Mouse (Mus musculus): Measurements from ENCODE around the gene Luzp1. TPM values are rescaled to one million over a fixed set of nuclear protein-coding genes. Genes with fewer than 3 reads are reported as not detected.

The Luzp1 gene
- polyA plus RNA-seq, 1 experiment from 2014 or later = 82.9 TPM

- no peak overlapping the region for H3K9ac ChIP-seq (ENCODE audit: low read depth, low read length)
- peak overlapping the region; percentile 92 for H3K27ac ChIP-seq (ENCODE audit: low read depth, low read length)
- no peaks in the 10 kb centered on the region; the same call in 1 of the 2 replicates for H3K4me1 ChIP-seq (replicated peaks; ENCODE audit: control insufficient read depth, insufficient read depth, low read length)
- no peak overlapping the region for H3K4me3 ChIP-seq (ENCODE audit: low read depth, low read length)
- no peaks in the 10 kb centered on the region for H3K27me3 ChIP-seq (replicated peaks; ENCODE audit: control insufficient read depth, insufficient read depth, low read length)
- H3K9me3 ChIP-seq (ENCODE audit: control insufficient read depth) = no peaks in the 10 kb centered on the region
- no peak for TF ChIP-seq CTCF (IDR thresholded peaks at IDR 0.05; ENCODE audit: low read depth)
- H3K4me2 ChIP-seq (replicated peaks; ENCODE audit: low read depth) = no peak overlapping the region
- H3K36me3 ChIP-seq (ENCODE audit: control insufficient read depth, insufficient read depth) = no peaks in the 10 kb centered on the region
- peak; percentile 76 for ATAC-seq
- WGBS = 7% methylated on average over 6 of the region's 6 CpGs
Measured at GRCm38 (mm10) chr4:136451564-136451963, 18.0 kb upstream of the Luzp1 start.

GRCm38 (mm10) chr4:136452286-136452685 lies 17.3 kb upstream of the Luzp1 start:
- WGBS = 61% methylated on average over 3 of the region's 3 CpGs
- H3K4me3 ChIP-seq (ENCODE audit: low read depth, low read length) = no peak overlapping the region
- no peak overlapping the region for H3K4me2 ChIP-seq (replicated peaks; ENCODE audit: low read depth)
- no peaks in the 10 kb centered on the region for H3K9me3 ChIP-seq (ENCODE audit: control insufficient read depth)
- TF ChIP-seq CTCF (IDR thresholded peaks at IDR 0.05; ENCODE audit: low read depth) = no peak
- no peaks in the 10 kb centered on the region for H3K27me3 ChIP-seq (replicated peaks; ENCODE audit: control insufficient read depth, insufficient read depth, low read length)
- H3K27ac ChIP-seq (ENCODE audit: low read depth, low read length) = peak overlapping the region; percentile 92
- H3K4me1 ChIP-seq (replicated peaks; ENCODE audit: control insufficient read depth, insufficient read depth, low read length) = no peaks in the 10 kb centered on the region; the same call in 1 of the 2 replicates
- H3K36me3 ChIP-seq (ENCODE audit: control insufficient read depth, insufficient read depth) = no peaks in the 10 kb centered on the region
- H3K9ac ChIP-seq (ENCODE audit: low read depth, low read length) = no peak overlapping the region
- no peak; the same call in 1 of the 2 replicates for ATAC-seq

GRCm38 (mm10) chr4:136452792-136453191 lies 16.8 kb upstream of the Luzp1 start:
- H3K4me2 ChIP-seq (replicated peaks; ENCODE audit: low read depth) = no peak overlapping the region
- ATAC-seq = peak; percentile 84
- H3K4me1 ChIP-seq (replicated peaks; ENCODE audit: control insufficient read depth, insufficient read depth, low read length) = no peaks in the 10 kb centered on the region; the same call in 1 of the 2 replicates
- no peaks in the 10 kb centered on the region for H3K9me3 ChIP-seq (ENCODE audit: control insufficient read depth)
- H3K27ac ChIP-seq (ENCODE audit: low read depth, low read length) = peak overlapping the region; percentile 35; the same call in 1 of the 2 replicates
- no peak overlapping the region for H3K4me3 ChIP-seq (ENCODE audit: low read depth, low read length)
- no peak for TF ChIP-seq CTCF (IDR thresholded peaks at IDR 0.05; ENCODE audit: low read depth)
- no peaks in the 10 kb centered on the region for H3K27me3 ChIP-seq (replicated peaks; ENCODE audit: control insufficient read depth, insufficient read depth, low read length)
- H3K9ac ChIP-seq (ENCODE audit: low read depth, low read length) = no peak overlapping the region
- no peaks in the 10 kb centered on the region for H3K36me3 ChIP-seq (ENCODE audit: control insufficient read depth, insufficient read depth)
- WGBS = 23% methylated on average over 5 of the region's 5 CpGs

GRCm38 (mm10) chr4:136454850-136455260 lies 14.7 kb upstream of the Luzp1 start:
- Histone ChIP-seq H3K4me1 (replicated peaks; ENCODE audit: control insufficient read depth, insufficient read depth, low read length) (no peaks in the 10 kb centered on the region; the same call in 1 of the 2 replicates), H3K4me2 (replicated peaks; ENCODE audit: low read depth) (peak overlapping the region; percentile 67), H3K36me3 (ENCODE audit: control insufficient read depth, insufficient read depth) (no peaks in the 10 kb centered on the region), H3K27me3 (replicated peaks; ENCODE audit: control insufficient read depth, insufficient read depth, low read length) (no peaks in the 10 kb centered on the region), H3K27ac (ENCODE audit: low read depth, low read length) (no peak overlapping the region; the same call in 1 of the 2 replicates), H3K9me3 (ENCODE audit: control insufficient read depth) (no peaks in the 10 kb centered on the region), H3K4me3 (ENCODE audit: low read depth, low read length) (peak overlapping the region; percentile 32), H3K9ac (ENCODE audit: low read depth, low read length) (0 out of 2 replicates have a peak overlapping the region, but pooled peaks have one; percentile 8)
- ATAC-seq = no peak
- TF ChIP-seq CTCF (IDR thresholded peaks at IDR 0.05; ENCODE audit: low read depth) = peak; percentile 97
- WGBS = 7% methylated on average over 10 of the region's 10 CpGs

- no peak overlapping the region for H3K4me3 ChIP-seq (ENCODE audit: low read depth, low read length)
- no peak for ATAC-seq
- WGBS = 84% methylated on average over 6 of the region's 6 CpGs
Measured at GRCm38 (mm10) chr4:136456516-136457218, 12.9 kb upstream of the Luzp1 start.

GRCm38 (mm10) chr4:136458276-136458675 lies 11.3 kb upstream of the Luzp1 start:
- no peaks in the 10 kb centered on the region for H3K36me3 ChIP-seq (ENCODE audit: control insufficient read depth, insufficient read depth)
- H3K27ac ChIP-seq (ENCODE audit: low read depth, low read length) = no peak overlapping the region
- no peak overlapping the region for H3K9ac ChIP-seq (ENCODE audit: low read depth, low read length)
- TF ChIP-seq CTCF (IDR thresholded peaks at IDR 0.05; ENCODE audit: low read depth) = no peak
- no peak overlapping the region for H3K4me2 ChIP-seq (replicated peaks; ENCODE audit: low read depth)
- no peak overlapping the region for H3K4me3 ChIP-seq (ENCODE audit: low read depth, low read length)
- no peaks in the 10 kb centered on the region for H3K4me1 ChIP-seq (replicated peaks; ENCODE audit: control insufficient read depth, insufficient read depth, low read length)
- H3K9me3 ChIP-seq (ENCODE audit: control insufficient read depth) = no peaks in the 10 kb centered on the region
- no peak for ATAC-seq
- WGBS = 90% methylated on average over 7 of the region's 7 CpGs
- H3K27me3 ChIP-seq (replicated peaks; ENCODE audit: control insufficient read depth, insufficient read depth, low read length) = no peaks in the 10 kb centered on the region

More at GRCm38 (mm10) chr4:136456516-136457218, 12.9 kb upstream of the Luzp1 start:
- H3K36me3 ChIP-seq (ENCODE audit: control insufficient read depth, insufficient read depth) = no peaks in the 10 kb centered on the region
- TF ChIP-seq CTCF (IDR thresholded peaks at IDR 0.05; ENCODE audit: low read depth) = no peak
- no peaks in the 10 kb centered on the region for H3K9me3 ChIP-seq (ENCODE audit: control insufficient read depth)
- no peak overlapping the region for H3K9ac ChIP-seq (ENCODE audit: low read depth, low read length)
- no peaks in the 10 kb centered on the region; the same call in 1 of the 2 replicates for H3K4me1 ChIP-seq (replicated peaks; ENCODE audit: control insufficient read depth, insufficient read depth, low read length)
- H3K27ac ChIP-seq (ENCODE audit: low read depth, low read length) = no peak overlapping the region
- H3K27me3 ChIP-seq (replicated peaks; ENCODE audit: control insufficient read depth, insufficient read depth, low read length) = no peaks in the 10 kb centered on the region
- H3K4me2 ChIP-seq (replicated peaks; ENCODE audit: low read depth) = no peak overlapping the region

Measured in intestine, postnatal 0 days (tissue).